Mouse (Mus musculus): ENCODE results near the gene Plk1. TPM values are rescaled to one million over a fixed set of nuclear protein-coding genes. Genes with fewer than 3 reads are reported as not detected.

Gene Plk1
- polyA plus RNA-seq, 1 experiment, result 161 TPM

GRCm38 (mm10) chr7:122206121-122206520, 46.9 kb downstream of the Plk1 start:
- H3K4me3 ChIP-seq (ENCODE audit: insufficient read depth, poor library complexity, severe bottlenecking), result no peak overlapping the region
- peaks cover 50% of the 10 kb centered on the region for H3K27me3 ChIP-seq (ENCODE audit: control insufficient read depth, insufficient read depth, insufficient read length)
- H3K79me3 ChIP-seq (ENCODE audit: low read depth), result no peaks in the 10 kb centered on the region
- no peak for TF ChIP-seq FOSL1 (IDR thresholded peaks at IDR 0.05; ENCODE audit: insufficient read depth, low read length, poor library complexity, severe bottlenecking)
- no peak for TF ChIP-seq CEBPB (IDR thresholded peaks at IDR 0.05; ENCODE audit: low read depth)
- TF ChIP-seq USF1 (IDR thresholded peaks at IDR 0.05; ENCODE audit: low read depth), result no peak
- no peak for TF ChIP-seq CTCF (IDR thresholded peaks at IDR 0.05; ENCODE audit: control insufficient read depth, insufficient read depth, insufficient read length)
- no peak for TF ChIP-seq MYOG (IDR thresholded peaks at IDR 0.05; ENCODE audit: control insufficient read depth, extremely low read depth, insufficient read length)
- no peak for TF ChIP-seq MAX (IDR thresholded peaks at IDR 0.05)
- TF ChIP-seq MYOD1 (IDR thresholded peaks at IDR 0.05; ENCODE audit: control insufficient read depth, insufficient read length, low read depth), result no peak
- no peaks in the 10 kb centered on the region for H3K36me3 ChIP-seq (ENCODE audit: control insufficient read depth, insufficient read depth)
- no peak overlapping the region for H3ac ChIP-seq (ENCODE audit: control insufficient read depth, insufficient read length, low read depth)
- H3K79me2 ChIP-seq (ENCODE audit: control insufficient read depth, insufficient read depth), result no peaks in the 10 kb centered on the region

GRCm38 (mm10) chr7:122208276-122209021, 49.2 kb downstream of the Plk1 start:
- Histone ChIP-seq H3K36me3 (ENCODE audit: control insufficient read depth, insufficient read depth) (no peaks in the 10 kb centered on the region), H3K79me3 (ENCODE audit: low read depth) (no peaks in the 10 kb centered on the region), H3ac (ENCODE audit: control insufficient read depth, insufficient read length, low read depth) (no peak overlapping the region), H3K27me3 (ENCODE audit: control insufficient read depth, insufficient read depth, insufficient read length) (peaks cover 60% of the 10 kb centered on the region), H3K4me3 (ENCODE audit: insufficient read depth, poor library complexity, severe bottlenecking) (no peak overlapping the region), H3K79me2 (ENCODE audit: control insufficient read depth, insufficient read depth) (no peaks in the 10 kb centered on the region)
- TF ChIP-seq MYOD1 (IDR thresholded peaks at IDR 0.05; ENCODE audit: control insufficient read depth, insufficient read length, low read depth) (no peak), CEBPB (IDR thresholded peaks at IDR 0.05; ENCODE audit: low read depth) (no peak), FOSL1 (IDR thresholded peaks at IDR 0.05; ENCODE audit: insufficient read depth, low read length, poor library complexity, severe bottlenecking) (no peak), MYOG (IDR thresholded peaks at IDR 0.05; ENCODE audit: control insufficient read depth, extremely low read depth, insufficient read length) (no peak), USF1 (IDR thresholded peaks at IDR 0.05; ENCODE audit: low read depth) (no peak), CTCF (IDR thresholded peaks at IDR 0.05; ENCODE audit: control insufficient read depth, insufficient read depth, insufficient read length) (no peak), MAX (IDR thresholded peaks at IDR 0.05) (no peak)

GRCm38 (mm10) chr7:122219315-122219801, 60.1 kb downstream of the Plk1 start, which contains the start of gene Chp2:
Gene Chp2, plus strand, starts transcription at chr7:122219496.
- no peak within 1 kb of the TSS for H3K4me3 ChIP-seq (ENCODE audit: insufficient read depth, poor library complexity, severe bottlenecking)

More at GRCm38 (mm10) chr7:122219315-122219801, 60.1 kb downstream of the Plk1 start, which contains the start of gene Chp2:
- H3K36me3 ChIP-seq (ENCODE audit: control insufficient read depth, insufficient read depth), result no peaks in the 10 kb centered on the region
- peaks cover 26% of the 10 kb centered on the region for H3K27me3 ChIP-seq (ENCODE audit: control insufficient read depth, insufficient read depth, insufficient read length)
- H3K79me2 ChIP-seq (ENCODE audit: control insufficient read depth, insufficient read depth), result no peaks in the 10 kb centered on the region
- H3ac ChIP-seq (ENCODE audit: control insufficient read depth, insufficient read length, low read depth), result no peak within 1 kb of the TSS
- TF ChIP-seq CTCF (IDR thresholded peaks at IDR 0.05; ENCODE audit: control insufficient read depth, insufficient read depth, insufficient read length) (no peak), USF1 (IDR thresholded peaks at IDR 0.05; ENCODE audit: low read depth) (no peak), CEBPB (IDR thresholded peaks at IDR 0.05; ENCODE audit: low read depth) (no peak), MAX (IDR thresholded peaks at IDR 0.05) (no peak), MYOD1 (IDR thresholded peaks at IDR 0.05; ENCODE audit: control insufficient read depth, insufficient read length, low read depth) (no peak), MYOG (IDR thresholded peaks at IDR 0.05; ENCODE audit: control insufficient read depth, extremely low read depth, insufficient read length) (no peak), FOSL1 (IDR thresholded peaks at IDR 0.05; ENCODE audit: insufficient read depth, low read length, poor library complexity, severe bottlenecking) (no peak)
- no peaks in the 10 kb centered on the region for H3K79me3 ChIP-seq (ENCODE audit: low read depth)

Other genes with a start within 250 kb of the Plk1 start
- 14.0 TPM for gene Cog7, start 177.7 kb upstream of the Plk1 start, polyA plus RNA-seq (2012; fragmentation: generic; extraction: Trizol)
- gene Gga2, start 138.2 kb upstream of the Plk1 start, polyA plus RNA-seq (2012; fragmentation: generic; extraction: Trizol), result 86.2 TPM
- gene Ubfd1, start 92.3 kb upstream of the Plk1 start, polyA plus RNA-seq (2012; fragmentation: generic; extraction: Trizol), result 28.4 TPM
- gene Ears2, start 92.2 kb upstream of the Plk1 start, polyA plus RNA-seq (2012; fragmentation: generic; extraction: Trizol), result 11.0 TPM
- gene Ndufab1, start 57.6 kb upstream of the Plk1 start, polyA plus RNA-seq (2012; fragmentation: generic; extraction: Trizol), result 813 TPM
- gene Palb2, start 26.5 kb upstream of the Plk1 start, polyA plus RNA-seq (2012; fragmentation: generic; extraction: Trizol), result 2.8 TPM
- 59.1 TPM for gene Dctn5, start 26.4 kb upstream of the Plk1 start, polyA plus RNA-seq (2012; fragmentation: generic; extraction: Trizol)
- gene Ern2, start 26.8 kb downstream of the Plk1 start, polyA plus RNA-seq (2012; fragmentation: generic; extraction: Trizol), result not detected
- gene Chp2, start 60.1 kb downstream of the Plk1 start, polyA plus RNA-seq (2012; fragmentation: generic; extraction: Trizol), result not detected
- gene Prkcb, start 129.3 kb downstream of the Plk1 start, polyA plus RNA-seq (2012; fragmentation: generic; extraction: Trizol), result 17.8 TPM

Measured in C2C12 (cell line).